Mouse (Mus musculus) lung, postnatal 0 days (tissue): Measurements from ENCODE around the gene Chit1.

ENCODE experiments used
- CTCF ChIP-seq: IDR thresholded peaks from 2 replicates; pipeline ENCODE4 v1.5.1; 2016; ENCODE audit warnings: antibody characterized with exemption, mild to moderate bottlenecking
- EP300 ChIP-seq: IDR thresholded peaks from 2 replicates; pipeline ENCODE4 v1.6.1; 2016; ENCODE audit warnings: antibody characterized with exemption, mild to moderate bottlenecking, control low read depth

DNA sequence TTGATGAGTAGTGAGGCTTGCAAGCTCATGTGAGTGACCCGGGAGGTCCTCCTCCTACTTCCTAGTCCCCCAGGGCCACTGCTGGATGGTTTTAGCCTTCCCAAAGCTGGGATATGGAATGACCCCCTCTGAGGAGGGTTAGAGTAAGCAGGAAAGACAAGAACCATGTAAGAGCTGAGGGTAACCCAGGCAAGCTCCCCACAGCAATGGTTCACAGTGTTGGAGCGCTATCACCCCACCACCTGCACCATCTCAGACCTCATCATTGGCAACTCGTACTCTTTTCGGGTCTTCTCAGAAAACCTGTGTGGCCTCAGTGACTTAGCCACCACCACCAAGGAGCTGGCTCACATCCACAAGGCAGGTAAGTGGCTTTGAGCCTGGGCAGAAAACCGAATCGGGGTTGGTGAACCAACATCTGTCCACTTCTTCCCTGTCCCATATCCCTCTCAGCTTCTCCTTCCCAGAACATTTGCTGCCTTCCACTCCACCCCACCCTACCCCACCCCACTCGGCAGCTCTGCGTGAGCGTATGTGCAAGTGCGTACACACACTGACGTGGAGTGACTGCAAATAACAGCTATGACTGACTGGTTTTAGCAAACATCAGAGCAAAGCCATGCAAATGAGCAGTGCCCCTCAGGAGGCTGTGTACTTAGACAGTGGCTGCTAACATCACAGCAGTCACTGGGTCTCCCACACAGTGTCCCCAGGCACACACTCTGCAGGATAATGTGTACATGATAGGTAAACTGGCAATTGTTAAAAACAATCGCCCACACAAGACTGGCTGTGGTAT lies 87.4 kb downstream of the Chit1 start:
- TF ChIP-seq CTCF (no peak), EP300 (peak; percentile 51; the same call in 1 of the 2 replicates)
